Mouse (Mus musculus) ES-E14 (cell line): Measurements from ENCODE around the gene Nr1h4.

ENCODE experiments used
- CHD2 ChIP-seq: IDR thresholded peaks from 2 replicates; pipeline ENCODE4 v1.6.1; 2014; ENCODE audit warnings: mild to moderate bottlenecking, low read depth, low read length, inconsistent platforms
- HCFC1 ChIP-seq: IDR thresholded peaks from 2 replicates; pipeline ENCODE4 v1.6.1; 2012; ENCODE audit warnings: low read length, inconsistent platforms, borderline replicate concordance; ENCODE audit not compliant: insufficient read depth
- MAFK ChIP-seq: IDR thresholded peaks from 2 replicates; pipeline ENCODE4 v1.6.1; 2014; ENCODE audit warnings: mild to moderate bottlenecking, low read depth, low read length, inconsistent platforms; ENCODE audit not compliant: insufficient read depth
- ZC3H11A ChIP-seq: IDR thresholded peaks from 2 replicates; pipeline ENCODE4 v1.6.1; 2012; ENCODE audit warnings: low read depth, mild to moderate bottlenecking, inconsistent platforms, low read length, borderline replicate concordance
- ZNF384 ChIP-seq: IDR thresholded peaks from 2 replicates; pipeline ENCODE4 v1.6.1; 2012; ENCODE audit warnings: low read depth, low read length, inconsistent platforms

GRCm38 (mm10) chr10:89482142-89482681, 51.2 kb downstream of the Nr1h4 start:
- TF ChIP-seq MAFK (no peak), ZC3H11A (no peak), CHD2 (no peak), HCFC1 (no peak), ZNF384 (no peak)
